Comparison of ENCODE assay signal across 8 mouse cellular contexts in genomic region chr6:13677141-13677761, GRCm38 (mm10). TPM values are rescaled to one million over a fixed set of nuclear protein-coding genes. Genes with fewer than 3 reads are reported as not detected.
DNase-seq lines count a peak whose midpoint lies in the region; ATAC-seq and TF ChIP-seq lines count a peak whose summit lies in the region.

No protein-coding gene starts in this region.

- peak; percentile 73 for DNase-seq in adrenal gland, postnatal 14 days
- DNase-seq in embryonic facial prominence, embryonic 11.5 days (ENCODE audit: low spot score), result peak; percentile 58
- peak; percentile 69 to 75 for DNase-seq in heart, adult 2 months
- peak; percentile 59 for DNase-seq in thymus, postnatal 14 days

- H3K4me2 ChIP-seq in embryonic facial prominence, embryonic 11.5 days (ENCODE audit: low read depth, low read length), result peak overlapping the region; percentile 71
- H3K4me2 ChIP-seq in kidney, embryonic 16.5 days (replicated peaks; ENCODE audit: low read depth, low read length), result peak overlapping the region; percentile 65
- peak overlapping the region; percentile 88 for H3K4me2 ChIP-seq in liver, embryonic 16.5 days (ENCODE audit: low read depth, low read length)

- 0% methylated on average over 25 of the region's 43 CpGs for WGBS in embryonic facial prominence, embryonic 11.5 days
- WGBS in heart, adult 2 months, result under 1% methylated on average over 40 of the region's 43 CpGs
- WGBS in kidney, embryonic 16.5 days, result under 1% methylated on average over 39 of the region's 43 CpGs
- 0% methylated on average over 43 of the region's 43 CpGs for WGBS in liver, embryonic 16.5 days (ENCODE audit: insufficient replicate concordance)
- WGBS in olfactory bulb, adult 2 months, result under 1% methylated on average over 42 of the region's 43 CpGs

- ATAC-seq in embryonic facial prominence, embryonic 11.5 days (replicated peaks; ENCODE audit: insufficient number of reproducible peaks, low FRiP score, low TSS enrichment, low read depth), result peak; percentile 80
- peak; percentile 84 for ATAC-seq in kidney, embryonic 16.5 days (ENCODE audit: low FRiP score, low TSS enrichment)
- ATAC-seq in liver, embryonic 16.5 days (ENCODE audit: low read depth), result peak; percentile 30

- no peaks in the 10 kb centered on the region for H3K79me2 ChIP-seq in heart, adult 2 months (replicated peaks; ENCODE audit: control insufficient read depth, insufficient read depth, low read length)

- TF ChIP-seq POLR2A in heart, adult 2 months (IDR thresholded peaks at IDR 0.05; ENCODE audit: insufficient read depth, low read depth, low read length), result no peak
- TF ChIP-seq POLR2A in olfactory bulb, adult 2 months (IDR thresholded peaks at IDR 0.05; ENCODE audit: insufficient read depth, low read depth, low read length), result no peak

- no peaks in the 10 kb centered on the region for H3K27me3 ChIP-seq in E14TG2a.4 (ENCODE audit: insufficient read depth, low read length)
- H3K27me3 ChIP-seq in embryonic facial prominence, embryonic 11.5 days (ENCODE audit: control insufficient read depth, insufficient read depth, low read length), result no peaks in the 10 kb centered on the region
- no peaks in the 10 kb centered on the region for H3K27me3 ChIP-seq in heart, adult 2 months (ENCODE audit: control insufficient read depth, insufficient read depth, low read length)
- H3K27me3 ChIP-seq in kidney, embryonic 16.5 days (ENCODE audit: insufficient read depth, low read length), result no peaks in the 10 kb centered on the region
- H3K27me3 ChIP-seq in liver, embryonic 16.5 days (ENCODE audit: control insufficient read depth, insufficient read depth, low read depth, low read length), result no peaks in the 10 kb centered on the region

- intact Hi-C loops in heart, adult 2 months (cut with DNase I), result loop anchor here (1.0 to 2.0 kb wide), 2 partner anchors 70 to 194 kb away; partner anchors contain the start of gene 2610001J05Rik

- H3K36me3 ChIP-seq in E14TG2a.4 (ENCODE audit: insufficient read depth, low read length), result no peaks in the 10 kb centered on the region
- no peaks in the 10 kb centered on the region for H3K36me3 ChIP-seq in embryonic facial prominence, embryonic 11.5 days (replicated peaks; ENCODE audit: control insufficient read depth, insufficient read depth, low read depth, low read length)
- H3K36me3 ChIP-seq in heart, adult 2 months (ENCODE audit: control insufficient read depth, insufficient read depth, low read length), result peaks cover 4% of the 10 kb centered on the region; the same call in 1 of the 2 replicates
- no peaks in the 10 kb centered on the region for H3K36me3 ChIP-seq in kidney, embryonic 16.5 days (ENCODE audit: insufficient read depth, low read length)
- H3K36me3 ChIP-seq in liver, embryonic 16.5 days (ENCODE audit: control insufficient read depth, insufficient read depth), result no peaks in the 10 kb centered on the region

- H3K9ac ChIP-seq in embryonic facial prominence, embryonic 11.5 days (replicated peaks; ENCODE audit: low read length), result peak overlapping the region; percentile 92
- H3K9ac ChIP-seq in heart, adult 2 months (ENCODE audit: low read depth, low read length), result peak overlapping the region; percentile 98
- H3K9ac ChIP-seq in kidney, embryonic 16.5 days (replicated peaks; ENCODE audit: low read length), result peak overlapping the region; percentile 94
- peak overlapping the region; percentile 95 for H3K9ac ChIP-seq in liver, embryonic 16.5 days (ENCODE audit: low read depth, low read length)

- peaks cover 15% of the 10 kb centered on the region; the same call in 1 of the 2 replicates for H3K9me3 ChIP-seq in E14TG2a.4 (ENCODE audit: low read length)
- no peaks in the 10 kb centered on the region for H3K9me3 ChIP-seq in embryonic facial prominence, embryonic 11.5 days (replicated peaks; ENCODE audit: control insufficient read depth, low read length)
- H3K9me3 ChIP-seq in kidney, embryonic 16.5 days (ENCODE audit: low read length), result no peaks in the 10 kb centered on the region
- H3K9me3 ChIP-seq in liver, embryonic 16.5 days (replicated peaks; ENCODE audit: control insufficient read depth, low read length), result no peaks in the 10 kb centered on the region

- peaks cover 7% of the 10 kb centered on the region; the same call in 1 of the 2 replicates for H3K4me1 ChIP-seq in E14TG2a.4 (replicated peaks; ENCODE audit: low read depth, low read length)
- no peaks in the 10 kb centered on the region for H3K4me1 ChIP-seq in embryonic facial prominence, embryonic 11.5 days (ENCODE audit: control insufficient read depth, insufficient read depth, low read length)
- H3K4me1 ChIP-seq in heart, adult 2 months (ENCODE audit: control insufficient read depth, insufficient read depth, low read length), result peaks cover 3% of the 10 kb centered on the region
- peaks cover 3% of the 10 kb centered on the region for H3K4me1 ChIP-seq in kidney, embryonic 16.5 days (ENCODE audit: insufficient read depth, low read length)
- peaks cover 9% of the 10 kb centered on the region for H3K4me1 ChIP-seq in liver, embryonic 16.5 days (ENCODE audit: control insufficient read depth, low read depth, low read length)
- H3K4me1 ChIP-seq in olfactory bulb, adult 2 months (ENCODE audit: control insufficient read depth, insufficient read depth, low read length), result peaks cover 4% of the 10 kb centered on the region

- TF ChIP-seq CTCF in E14TG2a.4 (conservative IDR thresholded peaks at IDR 0.05; ENCODE audit: low read length), result no peak
- TF ChIP-seq CTCF in heart, adult 2 months (IDR thresholded peaks at IDR 0.05), result no peak
- TF ChIP-seq CTCF in olfactory bulb, adult 2 months (IDR thresholded peaks at IDR 0.05; ENCODE audit: insufficient read depth, low read depth, low read length), result no peak

- no peak for TF ChIP-seq EP300 in heart, adult 2 months (IDR thresholded peaks at IDR 0.05; ENCODE audit: insufficient read depth, low read depth, low read length)

- peak overlapping the region; percentile 85 for H3K27ac ChIP-seq in embryonic facial prominence, embryonic 11.5 days (replicated peaks; ENCODE audit: low read depth, low read length)
- peak overlapping the region; percentile 91 for H3K27ac ChIP-seq in heart, adult 2 months
- peak overlapping the region; percentile 96 for H3K27ac ChIP-seq in kidney, embryonic 16.5 days (ENCODE audit: low read length)
- peak overlapping the region; percentile 90 for H3K27ac ChIP-seq in liver, embryonic 16.5 days (ENCODE audit: low read length)
- peak overlapping the region; percentile 81 for H3K27ac ChIP-seq in olfactory bulb, adult 2 months (ENCODE audit: insufficient read depth, low read depth, low read length)

- peak overlapping the region; percentile 93 for H3K4me3 ChIP-seq in E14TG2a.4 (replicated peaks; ENCODE audit: low read length)
- H3K4me3 ChIP-seq in embryonic facial prominence, embryonic 11.5 days (ENCODE audit: low read depth, low read length), result peak overlapping the region; percentile 87
- H3K4me3 ChIP-seq in heart, adult 2 months, result peak overlapping the region; percentile 94
- H3K4me3 ChIP-seq in kidney, embryonic 16.5 days (ENCODE audit: low read length), result peak overlapping the region; percentile 89
- peak overlapping the region; percentile 92 for H3K4me3 ChIP-seq in liver, embryonic 16.5 days (ENCODE audit: low read depth, low read length)
- H3K4me3 ChIP-seq in olfactory bulb, adult 2 months (ENCODE audit: insufficient read depth, low read depth, low read length), result peak overlapping the region; percentile 96

RNA-seq across cellular contexts. Expression of gene Bmt2, which starts 0.5 kb away (rescaled TPM):
- 10.2 and 13.6 TPM in 2 replicates for total RNA-seq in adrenal gland, postnatal 14 days (2021)
- polyA plus RNA-seq in embryonic facial prominence, embryonic 11.5 days (2014; fragmentation: Nextera tagmentation; extraction: Ambion mirVana), result 23.7 and 25.8 TPM in 2 replicates
- 10 to 100 TPM in 1 of 2 experiments, 1 to 10 TPM in 1; 9.0 to 11.5 TPM for total RNA-seq in heart, adult 2 months (2021)
- 2.3 and 5.2 TPM in 2 replicates for polyA plus RNA-seq in heart, adult 2 months (2012; rRNA removed)
- polyA plus RNA-seq in kidney, embryonic 16.5 days (2015; fragmentation: Nextera tagmentation; extraction: Ambion mirVana), result 14.6 and 18.9 TPM in 2 replicates
- polyA plus RNA-seq in liver, embryonic 16.5 days (2015; fragmentation: Nextera tagmentation; extraction: Ambion mirVana), result 2.5 and 3.4 TPM in 2 replicates
- not detected in 2 replicates for polyA plus RNA-seq in olfactory bulb, adult 2 months (2012; ENCODE audit: insufficient read depth, insufficient read length, low replicate concordance, missing spikeins)

Comparison
In these comparisons a context has a peak if more than half of its experiments do, and no peak if none do; other contexts are left out.
1. Peak in every context shown above with its lines: DNase-seq, ATAC-seq, H3K4me3 ChIP-seq and H3K27ac ChIP-seq.
2. ATAC-seq: peak in every context shown above with its lines; median percentile 84 in kidney, embryonic 16.5 days; 80 in embryonic facial prominence, embryonic 11.5 days; 30 in liver, embryonic 16.5 days.